Mouse (Mus musculus) hindbrain, postnatal 0 days (tissue): ENCODE data around the gene Omt2a. TPM values are rescaled to one million over a fixed set of nuclear protein-coding genes. Genes with fewer than 3 reads are reported as not detected.

ENCODE experiments used
- polyA plus RNA-seq: library from polyadenylated mRNA; unstranded; fragments of >200 nt; fragmentation: Nextera tagmentation; extraction: Ambion mirVana; gene quantifications from 2 replicates; pipeline ENCODE4 v1.2.1, GENCODE M21; 2015
- total RNA-seq: library from RNA; depleted of rRNA; stranded (reverse); fragments of >200 nt; gene quantifications from 2 replicates; pipeline ENCODE4 v1.2.3, GENCODE M21; 2014; rRNA removed

Omt2a gene
- total and polyA plus RNA-seq, 2 experiments from 2014 or later, result not detected

Other genes with a start within 250 kb of the Omt2a start
- 107 and 109 TPM in 2 replicates for gene Fbxo9, start 205.7 kb downstream of the Omt2a start, total RNA-seq
- 86.7 and 88.9 TPM in 2 replicates for gene Fbxo9, start 205.7 kb downstream of the Omt2a start, polyA plus RNA-seq
- 36.7 and 41.2 TPM in 2 replicates for gene Ick, start 205.6 kb downstream of the Omt2a start, total RNA-seq
- gene Ick, start 205.6 kb downstream of the Omt2a start, polyA plus RNA-seq, result 29.3 and 35.2 TPM in 2 replicates
- 7.9 and 17.5 TPM in 2 replicates for gene Gsta4, start 132.0 kb downstream of the Omt2a start, total RNA-seq
- 51.8 and 55.1 TPM in 2 replicates for gene Gsta4, start 132.0 kb downstream of the Omt2a start, polyA plus RNA-seq
- not detected in 2 replicates for gene Gsta1, start 84.1 kb downstream of the Omt2a start, total RNA-seq
- not detected in 2 replicates for gene Gsta1, start 84.1 kb downstream of the Omt2a start, polyA plus RNA-seq
- gene Gm3776, start 57.7 kb downstream of the Omt2a start, total RNA-seq, result not detected in 2 replicates
- not detected in 2 replicates for gene Gm3776, start 57.7 kb downstream of the Omt2a start, polyA plus RNA-seq
- not detected in 2 replicates for gene Gm10639, start 24.9 kb downstream of the Omt2a start, total RNA-seq
- gene Gm10639, start 24.9 kb downstream of the Omt2a start, polyA plus RNA-seq, result not detected in 2 replicates
- not detected in 2 replicates for gene Omt2b, start 12.8 kb upstream of the Omt2a start, total RNA-seq
- gene Omt2b, start 12.8 kb upstream of the Omt2a start, polyA plus RNA-seq, result not detected in 2 replicates
- not detected in 2 replicates for gene Gsta2, start 41.0 kb upstream of the Omt2a start, total RNA-seq
- gene Gsta2, start 41.0 kb upstream of the Omt2a start, polyA plus RNA-seq, result not detected in 2 replicates
- gene Dppa5a, start 53.4 kb upstream of the Omt2a start, total RNA-seq, result 1.4 and 1.8 TPM in 2 replicates
- gene Dppa5a, start 53.4 kb upstream of the Omt2a start, polyA plus RNA-seq, result 5.8 and 6.2 TPM in 2 replicates
- 1.7 and 2.9 TPM in 2 replicates for gene Ooep, start 63.9 kb upstream of the Omt2a start, total RNA-seq
- 4.5 and 4.7 TPM in 2 replicates for gene Ooep, start 63.9 kb upstream of the Omt2a start, polyA plus RNA-seq
- gene Ddx43, start 81.0 kb upstream of the Omt2a start, total RNA-seq, result 0.72 TPM in 1 of 2 replicates, not detected in the other
- gene Ddx43, start 81.0 kb upstream of the Omt2a start, polyA plus RNA-seq, result 0.38 and 0.59 TPM in 2 replicates
- 0.61 and 0.63 TPM in 2 replicates for gene Cgas, start 128.4 kb upstream of the Omt2a start, total RNA-seq
- gene Cgas, start 128.4 kb upstream of the Omt2a start, polyA plus RNA-seq, result 0.71 and 0.88 TPM in 2 replicates
- gene Mto1, start 133.4 kb upstream of the Omt2a start, total RNA-seq, result 25.7 and 36.3 TPM in 2 replicates
- gene Mto1, start 133.4 kb upstream of the Omt2a start, polyA plus RNA-seq, result 20.9 and 22.0 TPM in 2 replicates
- 2.5 TPM in 1 of 2 replicates, not detected in the other for gene Gm17324, start 134.0 kb upstream of the Omt2a start, total RNA-seq
- gene Gm17324, start 134.0 kb upstream of the Omt2a start, polyA plus RNA-seq, result 2.3 and 3.4 TPM in 2 replicates
- 5,514 and 5,628 TPM in 2 replicates for gene Eef1a1, start 174.4 kb upstream of the Omt2a start, total RNA-seq
- gene Eef1a1, start 174.4 kb upstream of the Omt2a start, polyA plus RNA-seq, result 2,472 and 2,549 TPM in 2 replicates